In genomic region chr12:57227776-57228175, GRCm38 (mm10) we compare ENCODE assay signal across 29 mouse cellular contexts. TPM values are rescaled to one million over a fixed set of nuclear protein-coding genes. Genes with fewer than 3 reads are reported as not detected.
DNase-seq lines count a peak whose midpoint lies in the region; ATAC-seq and TF ChIP-seq lines count a peak whose summit lies in the region.
"Had no signal": no experiment of that assay in that cellular context is flagged by ENCODE, and none has a peak within 500 bp of the region (broad histone marks: within the 10 kb centered on the region; RNA-seq: fewer than 3 reads in every experiment).

No protein-coding gene starts in this region.

- H3K4me1 ChIP-seq in kidney, postnatal 0 days (replicated peaks; ENCODE audit: insufficient read depth, low read length): 0 out of 2 replicates have a peak, but pooled peaks cover 5% of the 10 kb centered on the region
- H3K4me1 ChIP-seq in kidney, embryonic 14.5 days (ENCODE audit: control insufficient read depth, insufficient read depth, low read length): peaks cover 8% of the 10 kb centered on the region; the same call in 1 of the 2 replicates
- peaks cover 9 to 13% of the 10 kb centered on the region in 2 experiments for H3K4me1 ChIP-seq in ES-E14 (ENCODE audit: control insufficient read depth in 2 of 2, insufficient read depth in 2 of 2, low read length in 2 of 2, poor library complexity in 1 of 2)
- H3K4me1 ChIP-seq: embryonic facial prominence, embryonic 12.5 days had no signal

- DNase-seq in kidney, postnatal 0 days (ENCODE audit: low spot score): peak; percentile 21
- DNase-seq in ES-E14 (ENCODE audit: low read depth, low spot score) (no peak), R1 (ENCODE audit: low read depth, low spot score) (peak; percentile 21)
- DNase-seq in cerebellum, adult 9-10 months: no peak
- no peak for DNase-seq in kidney, adult 18-20 months
- DNase-seq in left cerebral cortex, postnatal 25 days (ENCODE audit: low spot score in 2 of 2): no peak
- DNase-seq: adrenal gland, adult 8-10 months; adrenal gland, postnatal 25 days; cerebellum, adult 11-12 months; cerebellum, adult 8-10 months; cerebellum, postnatal 14 days; forebrain, postnatal 0 days; gastrocnemius, postnatal 36 days; heart, postnatal 36 days; kidney, adult 11 months had no signal

- H3K27me3 ChIP-seq in kidney, postnatal 0 days (ENCODE audit: insufficient read depth, low read length): no peaks in the 10 kb centered on the region
- H3K27me3 ChIP-seq in kidney, embryonic 14.5 days (ENCODE audit: control insufficient read depth, insufficient read depth, low read length): no peaks in the 10 kb centered on the region
- H3K27me3 ChIP-seq: embryonic facial prominence, embryonic 12.5 days; embryonic facial prominence, embryonic 15.5 days; hindbrain, embryonic 13.5 days; intestine, embryonic 15.5 days; Patski had no signal

- in situ Hi-C loops in ES-E14 (cut with MboI; ENCODE audit: low sequenced_read_pairs in 2 of 2, unreplicated experiment in 2 of 2): no loop called here

- no peak for ATAC-seq in kidney, postnatal 0 days (replicated peaks; ENCODE audit: low FRiP score, low read depth)
- no peak for ATAC-seq in kidney, embryonic 14.5 days (ENCODE audit: low FRiP score, low TSS enrichment)
- ATAC-seq: activated CD4-positive, CD25-positive, alpha-beta regulatory T cell, adult 4 months; CD4-positive, CD25-positive, alpha-beta regulatory T cell, adult 4 months; forebrain, embryonic 14.5 days; forebrain, postnatal 0 days; hindbrain, embryonic 16.5 days; intestine, embryonic 15.5 days; Patski had no signal

- H3K9me3 ChIP-seq in kidney, postnatal 0 days (replicated peaks; ENCODE audit: low read length): no peaks in the 10 kb centered on the region
- H3K9me3 ChIP-seq in kidney, embryonic 14.5 days (ENCODE audit: control insufficient read depth, low read length): no peaks in the 10 kb centered on the region
- no peaks in the 10 kb centered on the region for H3K9me3 ChIP-seq in ES-E14 (ENCODE audit: control insufficient read depth, insufficient read depth, low read depth, low read length)
- H3K9me3 ChIP-seq: embryonic facial prominence, embryonic 12.5 days; embryonic facial prominence, embryonic 15.5 days; hindbrain, embryonic 10.5 days; hindbrain, embryonic 13.5 days; intestine, embryonic 15.5 days had no signal

- no peak overlapping the region for H3K4me3 ChIP-seq in kidney, postnatal 0 days (replicated peaks; ENCODE audit: low read depth, low read length)
- H3K4me3 ChIP-seq in kidney, embryonic 14.5 days (ENCODE audit: low read length): no peak overlapping the region
- peak overlapping the region in 1 of 2 experiments; percentile 87; a peak in 1 of 4 replicates for H3K4me3 ChIP-seq in ES-E14 (ENCODE audit: insufficient read depth in 1 of 2, low read depth in 1 of 2, low read length in 2 of 2, poor library complexity in 1 of 2, severe bottlenecking in 1 of 2)
- H3K4me3 ChIP-seq: embryonic facial prominence, embryonic 12.5 days; embryonic facial prominence, embryonic 15.5 days; hindbrain, embryonic 10.5 days; hindbrain, embryonic 13.5 days; intestine, embryonic 15.5 days had no signal

- H3K27ac ChIP-seq in kidney, postnatal 0 days: no peak overlapping the region
- no peak overlapping the region for H3K27ac ChIP-seq in kidney, embryonic 14.5 days (ENCODE audit: low read depth, low read length)
- no peak overlapping the region; the same call in 1 of the 2 replicates for H3K27ac ChIP-seq in ES-E14 (ENCODE audit: insufficient read depth, low read depth, low read length, poor library complexity, severe bottlenecking)
- H3K27ac ChIP-seq: embryonic facial prominence, embryonic 12.5 days; embryonic facial prominence, embryonic 15.5 days; hindbrain, embryonic 10.5 days; hindbrain, embryonic 13.5 days; intestine, embryonic 15.5 days had no signal

- WGBS in kidney, postnatal 0 days: 41% methylated on average over 3 of the region's 8 CpGs
- WGBS in kidney, embryonic 14.5 days: 62% methylated on average over 6 of the region's 8 CpGs

- H3K4me2 ChIP-seq in kidney, postnatal 0 days (ENCODE audit: low read length): no peak overlapping the region
- no peak overlapping the region for H3K4me2 ChIP-seq in kidney, embryonic 14.5 days (replicated peaks; ENCODE audit: low read depth, low read length)
- H3K4me2 ChIP-seq: embryonic facial prominence, embryonic 12.5 days; embryonic facial prominence, embryonic 15.5 days; heart, embryonic 11.5 days; hindbrain, embryonic 13.5 days; intestine, embryonic 15.5 days had no signal

- no peaks in the 10 kb centered on the region for H3K36me3 ChIP-seq in kidney, postnatal 0 days (ENCODE audit: insufficient read depth, low read length)
- H3K36me3 ChIP-seq in kidney, embryonic 14.5 days (ENCODE audit: control insufficient read depth, insufficient read depth, low read length): no peaks in the 10 kb centered on the region
- no peaks in the 10 kb centered on the region for H3K36me3 ChIP-seq in ES-E14 (ENCODE audit: control insufficient read depth, insufficient read depth, low read length, poor library complexity, severe bottlenecking)
- H3K36me3 ChIP-seq: embryonic facial prominence, embryonic 12.5 days; embryonic facial prominence, embryonic 15.5 days; hindbrain, embryonic 10.5 days; hindbrain, embryonic 13.5 days; intestine, embryonic 15.5 days had no signal

- intact Hi-C loops in left cerebral cortex, postnatal 25 days (cut with DNase I): no loop called here

- no peak for TF ChIP-seq CTCF in kidney, postnatal 0 days (IDR thresholded peaks at IDR 0.05; ENCODE audit: low read depth)

- no peak overlapping the region for H3K9ac ChIP-seq in kidney, postnatal 0 days (ENCODE audit: low read depth, low read length)
- H3K9ac ChIP-seq in kidney, embryonic 14.5 days (ENCODE audit: low read depth, low read length): no peak overlapping the region
- H3K9ac ChIP-seq in ES-E14 (ENCODE audit: insufficient read depth, low read depth, low read length, poor library complexity, severe bottlenecking): no peak overlapping the region; the same call in 1 of the 2 replicates
- H3K9ac ChIP-seq: embryonic facial prominence, embryonic 12.5 days; embryonic facial prominence, embryonic 15.5 days; forebrain, postnatal 0 days; hindbrain, embryonic 13.5 days; intestine, embryonic 15.5 days had no signal

TF ChIP-seq in ES-E14, 5 proteins besides CTCF, POLR2A, EP300 and RAD21:
- TF ChIP-seq CHD2 (IDR thresholded peaks at IDR 0.05; ENCODE audit: low read depth, low read length): no peak
- no peak for TF ChIP-seq ZC3H11A (IDR thresholded peaks at IDR 0.05; ENCODE audit: borderline replicate concordance, low read depth, low read length)
- TF ChIP-seq ZNF384 (IDR thresholded peaks at IDR 0.05; ENCODE audit: low read depth, low read length): 0 out of 2 replicates have a peak, but pooled peaks have one; percentile 15

RNA-seq across cellular contexts. Expression of gene Prps1l3, which starts 2.4 kb away (rescaled TPM):
- polyA plus RNA-seq in kidney, postnatal 0 days (2015; fragmentation: Nextera tagmentation; extraction: Ambion mirVana): 46.6 and 53.9 TPM in 2 replicates
- polyA plus RNA-seq in kidney, embryonic 14.5 days (2014; fragmentation: Nextera tagmentation; extraction: Ambion mirVana): 59.4 and 97.0 TPM in 2 replicates
- total RNA-seq in ES-E14 (2012; rRNA removed): 53.3 and 71.8 TPM in 2 replicates
- total RNA-seq in left cerebral cortex, postnatal 25 days (2021): 10 to 100 TPM; 13.8 to 14.3 TPM

RNA-seq across cellular contexts. Expression of gene Mipol1, which starts 2.5 kb away (rescaled TPM):
- 12.5 and 13.1 TPM in 2 replicates for polyA plus RNA-seq in kidney, postnatal 0 days (2015; fragmentation: Nextera tagmentation; extraction: Ambion mirVana)
- polyA plus RNA-seq in kidney, embryonic 14.5 days (2014; fragmentation: Nextera tagmentation; extraction: Ambion mirVana): 11.3 and 13.2 TPM in 2 replicates
- total RNA-seq in ES-E14 (2012; rRNA removed): 8.2 and 13.8 TPM in 2 replicates
- 1 to 10 TPM; 5.2 to 5.5 TPM for total RNA-seq in left cerebral cortex, postnatal 25 days (2021)

RNA-seq across cellular contexts. Expression of gene Slc25a21, which starts 30.5 kb away (rescaled TPM):
- 5.1 and 6.4 TPM in 2 replicates for polyA plus RNA-seq in kidney, postnatal 0 days (2015; fragmentation: Nextera tagmentation; extraction: Ambion mirVana)
- 1.5 and 2.8 TPM in 2 replicates for polyA plus RNA-seq in kidney, embryonic 14.5 days (2014; fragmentation: Nextera tagmentation; extraction: Ambion mirVana)
- total RNA-seq in ES-E14 (2012; rRNA removed): 0.21 and 0.54 TPM in 2 replicates
- total RNA-seq in left cerebral cortex, postnatal 25 days (2021): 1 to 10 TPM in 1 of 2 experiments, under 1 TPM in 1; 0.87 to 1.4 TPM
- polyA plus RNA-seq: activated CD4-positive, CD25-positive, alpha-beta regulatory T cell, adult 4 months; brain, embryonic 14.5 days; C2C12; CD4-positive, CD25-positive, alpha-beta regulatory T cell, adult 4 months; forebrain, embryonic 14.5 days had no signal

Comparison
In these comparisons a context has a peak if more than half of its experiments do, and no peak if none do; other contexts are left out.
1. DNase-seq: peak in kidney, postnatal 0 days (single experiment) and R1 (single experiment); none in ES-E14 (single experiment), cerebellum, adult 9-10 months (single experiment), kidney, adult 18-20 months (single experiment) and left cerebral cortex, postnatal 25 days (0 of 2).